Mouse (Mus musculus) liver, adult 2 months (tissue): ENCODE results near the gene Kcnq1. TPM values are rescaled to one million over a fixed set of nuclear protein-coding genes. Genes with fewer than 3 reads are reported as not detected.

Experiments
- DNase-seq: peaks from one replicate; pipeline ENCODE4 v3.0.0-alpha.2; 2011; ENCODE audit warnings: low read depth, low spot score; ENCODE audit errors: extremely low read depth
- H3K27ac ChIP-seq: fragments of 200-500 bp; replicated peaks from 2 replicates; pipeline ENCODE4 v1.5.1; 2012; ENCODE audit warnings: low read depth, mild to moderate bottlenecking, control low read depth, inconsistent platforms, low read length; ENCODE audit not compliant: insufficient read depth
- H3K27me3 ChIP-seq: fragments of 200-500 bp; 2 replicates; pipeline ENCODE4 v1.6.1; 2012; ENCODE audit warnings: mild to moderate bottlenecking, moderate library complexity, low read length, inconsistent platforms; ENCODE audit not compliant: control insufficient read depth, insufficient read depth
- H3K36me3 ChIP-seq: fragments of 200-500 bp; 2 replicates; pipeline ENCODE4 v1.6.1; 2012; ENCODE audit warnings: low read length, inconsistent platforms; ENCODE audit not compliant: control insufficient read depth, insufficient read depth
- H3K4me1 ChIP-seq: fragments of 200-500 bp; 2 replicates; pipeline ENCODE4 v1.6.1; 2011; ENCODE audit warnings: low read length; ENCODE audit not compliant: control insufficient read depth, insufficient read depth
- H3K4me3 ChIP-seq: fragments of 200-500 bp; 2 replicates; pipeline ENCODE4 v1.5.1; 2011; ENCODE audit warnings: low read depth, mild to moderate bottlenecking, control low read depth, low read length, moderate library complexity; ENCODE audit not compliant: insufficient read depth
- H3K79me2 ChIP-seq: fragments of 200-500 bp; 2 replicates; pipeline ENCODE4 v1.6.1; 2012; ENCODE audit warnings: inconsistent platforms, mild to moderate bottlenecking, low read length, moderate library complexity; ENCODE audit not compliant: control insufficient read depth, insufficient read depth
- H3K9ac ChIP-seq: fragments of 200-500 bp; 2 replicates; pipeline ENCODE4 v1.6.1; 2012; ENCODE audit warnings: low read depth, mild to moderate bottlenecking, control low read depth, inconsistent platforms, low read length
- CTCF ChIP-seq: fragments of 200-500 bp; IDR thresholded peaks from 2 replicates; pipeline ENCODE4 v1.5.1; 2011; ENCODE audit warnings: low read depth, low read length, control low read depth
- POLR2A ChIP-seq: fragments of 200-500 bp; IDR thresholded peaks from 2 replicates; pipeline ENCODE4 v1.6.1; 2011; ENCODE audit warnings: low read length, control low read depth; ENCODE audit not compliant: insufficient read depth; ENCODE audit errors: extremely low read depth
- WGBS: fragments of 180-500 bp; shearing (Covaris S2); methylation state at CpG from one replicate; pipeline ENCODE4 v1.1.7; 2018; 5-methylcytosine and 5-hydroxymethylcytosine counted together
- polyA plus RNA-seq: library from polyadenylated mRNA; depleted of rRNA; stranded (reverse); fragments of >200 nt; gene quantifications from 2 replicates; pipeline ENCODE4 v1.2.3, GENCODE M21; 2012
- total RNA-seq: library from RNA; depleted of rRNA; stranded (reverse); fragments of >200 nt; gene quantifications from 2 replicates; pipeline ENCODE4 v1.2.3, GENCODE M21; 2014

The Kcnq1 gene
- total and polyA plus RNA-seq, 2 experiments = 1.3 to 2.5 TPM

- Histone ChIP-seq H3K79me2 (no peaks in the 10 kb centered on the region), H3K27me3 (no peaks in the 10 kb centered on the region), H3K4me3 (no peak overlapping the region), H3K27ac (no peak overlapping the region), H3K4me1 (no peaks in the 10 kb centered on the region), H3K9ac (no peak overlapping the region), H3K36me3 (no peaks in the 10 kb centered on the region)
- WGBS = 94% methylated on average over 14 of the region's 14 CpGs
- TF ChIP-seq POLR2A (no peak), CTCF (no peak)
- no peak for DNase-seq
Observed at GRCm38 (mm10) chr7:143329110-143329810, 223.1 kb downstream of the Kcnq1 start.

GRCm38 (mm10) chr7:143333040-143333439 lies 226.9 kb downstream of the Kcnq1 start:
- no peak overlapping the region for H3K4me3 ChIP-seq
- 62% methylated on average over 8 of the region's 8 CpGs for WGBS

GRCm38 (mm10) chr7:143333604-143334003 lies 227.4 kb downstream of the Kcnq1 start:
- H3K27ac ChIP-seq = no peak overlapping the region
- no peak overlapping the region for H3K9ac ChIP-seq
- H3K27me3 ChIP-seq = no peaks in the 10 kb centered on the region
- DNase-seq = no peak
- no peaks in the 10 kb centered on the region; the same call in 1 of the 2 replicates for H3K4me1 ChIP-seq
- WGBS = 78% methylated on average over 4 of the region's 4 CpGs
- no peaks in the 10 kb centered on the region for H3K36me3 ChIP-seq
- H3K4me3 ChIP-seq = no peak overlapping the region
- H3K79me2 ChIP-seq = no peaks in the 10 kb centered on the region
- TF ChIP-seq CTCF (no peak), POLR2A (no peak)

More at GRCm38 (mm10) chr7:143333040-143333439, 226.9 kb downstream of the Kcnq1 start:
- TF ChIP-seq POLR2A (no peak), CTCF (no peak)
- DNase-seq = no peak
- H3K27ac ChIP-seq = no peak overlapping the region
- H3K79me2 ChIP-seq = no peaks in the 10 kb centered on the region
- no peaks in the 10 kb centered on the region for H3K36me3 ChIP-seq
- no peaks in the 10 kb centered on the region; the same call in 1 of the 2 replicates for H3K4me1 ChIP-seq
- H3K9ac ChIP-seq = no peak overlapping the region
- H3K27me3 ChIP-seq = no peaks in the 10 kb centered on the region

- 95% methylated on average over 4 of the region's 4 CpGs for WGBS
- TF ChIP-seq POLR2A (no peak), CTCF (no peak)
- H3K27me3 ChIP-seq = no peaks in the 10 kb centered on the region
- H3K36me3 ChIP-seq = no peaks in the 10 kb centered on the region
- H3K9ac ChIP-seq = no peak overlapping the region
- DNase-seq = no peak
- H3K4me1 ChIP-seq = peaks cover 2% of the 10 kb centered on the region
- H3K79me2 ChIP-seq = no peaks in the 10 kb centered on the region
- no peak overlapping the region for H3K27ac ChIP-seq
- H3K4me3 ChIP-seq = no peak overlapping the region
Observed at GRCm38 (mm10) chr7:143338690-143339089, 232.5 kb downstream of the Kcnq1 start.

- Histone ChIP-seq H3K27me3 (no peaks in the 10 kb centered on the region), H3K79me2 (no peaks in the 10 kb centered on the region), H3K4me3 (no peak overlapping the region), H3K27ac (no peak overlapping the region), H3K9ac (no peak overlapping the region), H3K4me1 (peaks cover 2% of the 10 kb centered on the region), H3K36me3 (no peaks in the 10 kb centered on the region)
- no peak for DNase-seq
- no peak for TF ChIP-seq CTCF
- 89% methylated on average over 15 of the region's 15 CpGs for WGBS
Observed at GRCm38 (mm10) chr7:143340601-143341281, 234.6 kb downstream of the Kcnq1 start.
